Mouse (Mus musculus) large intestine, adult 2 months (tissue): ENCODE measurements around the gene Olfr221. TPM values are rescaled to one million over a fixed set of nuclear protein-coding genes. Genes with fewer than 3 reads are reported as not detected.

ENCODE experiments used
- DNase-seq: peaks from one replicate; pipeline ENCODE4 v3.0.0-alpha.2; 2012; ENCODE audit warnings: low read depth, low spot score
- WGBS: fragments of 180-500 bp; shearing (Covaris S2); methylation state at CpG from one replicate; pipeline ENCODE4 v1.1.7; 2018; 5-methylcytosine and 5-hydroxymethylcytosine counted together
- polyA plus RNA-seq: library from polyadenylated mRNA; depleted of rRNA; stranded (reverse); fragments of >200 nt; gene quantifications from 2 replicates; pipeline ENCODE4 v1.2.3, GENCODE M21; 2012

Gene Olfr221
- polyA plus RNA-seq, 1 experiment, result not detected

DNA sequence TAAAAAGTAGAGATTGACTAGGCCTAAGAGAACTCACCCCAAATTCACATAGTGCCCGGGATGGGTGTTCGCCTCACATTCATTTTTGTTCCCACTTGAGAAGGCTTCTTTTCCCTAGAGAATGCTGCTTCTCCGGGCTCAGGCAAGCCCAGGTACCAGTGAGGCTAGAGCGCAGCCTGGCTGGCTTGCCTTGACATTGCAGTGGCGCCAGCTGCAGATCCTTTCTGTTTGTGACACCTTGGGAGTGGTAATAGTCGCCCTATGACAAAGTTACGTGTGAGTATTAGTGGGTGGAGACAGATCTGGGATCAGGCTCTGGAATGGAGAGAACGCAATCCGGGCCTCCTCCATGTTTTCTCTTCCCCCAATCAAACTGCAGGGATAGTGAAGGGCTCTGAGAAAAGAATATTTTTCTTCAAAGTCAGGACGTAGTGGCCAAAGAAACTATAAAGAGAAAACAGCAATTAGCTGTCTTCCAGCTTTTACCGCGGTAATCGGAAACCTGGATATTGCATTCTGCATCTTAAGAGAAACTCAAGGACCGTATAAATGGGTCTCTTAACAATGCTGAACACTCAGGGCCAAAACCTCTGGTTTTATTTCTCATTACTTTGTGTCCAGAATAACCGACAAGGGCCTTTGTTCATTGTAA is 21.6 kb downstream of the Olfr221 start, which contains the start of gene Zfp219:
Gene Zfp219 (minus strand): TSS at position 248 of the 652 bp plus-strand sequence.
- 5% methylated on average over 15 of the region's 15 CpGs for WGBS

DNA sequence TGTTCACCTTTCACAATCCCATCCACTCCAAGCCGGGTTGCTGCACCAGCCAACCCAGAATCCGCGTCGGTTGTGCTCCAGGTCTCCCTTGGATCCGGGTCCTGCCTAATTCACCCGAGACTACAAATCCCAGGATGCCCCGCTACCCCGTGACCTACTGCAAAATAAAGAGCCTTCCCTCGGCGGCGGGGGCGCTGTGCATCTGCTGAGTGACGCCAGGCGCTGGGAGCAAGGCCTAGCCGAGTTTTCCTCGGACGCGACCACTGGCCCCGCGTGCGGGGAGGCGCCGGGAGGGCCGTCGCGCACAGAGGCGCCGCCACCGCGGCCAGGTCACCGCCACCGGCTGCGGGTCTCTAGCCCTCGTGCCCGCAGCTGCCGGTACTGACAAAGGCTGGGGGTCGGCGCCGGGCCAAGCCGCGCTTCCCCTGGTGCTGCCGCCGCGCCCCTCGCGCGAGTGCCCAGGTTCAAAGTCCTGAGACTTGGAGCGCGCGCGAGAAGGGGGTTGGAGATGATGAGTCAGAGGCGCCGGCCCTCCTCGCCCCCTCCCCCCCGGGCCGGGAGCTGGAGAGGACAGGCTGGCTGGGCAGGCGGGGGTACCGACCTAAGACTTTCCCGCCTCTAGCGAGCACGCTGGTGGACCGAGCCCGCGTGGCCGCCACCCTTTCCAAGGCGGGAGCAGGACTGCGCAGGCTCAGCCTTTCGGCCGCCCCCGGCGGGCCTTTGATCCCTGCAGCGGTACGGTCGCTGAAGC is 22.5 kb downstream of the Olfr221 start:
- peak; percentile 94 for DNase-seq
- under 1% methylated on average over 74 of the region's 74 CpGs for WGBS

More for the DNA sequence above, 21.6 kb downstream of the Olfr221 start, which contains the start of gene Zfp219:
- DNase-seq, result no peak

GRCm38 (mm10) chr14:52019051-52019589 is 23.1 kb downstream of the Olfr221 start:
- no peak for DNase-seq
- 10% methylated on average over 12 of the region's 12 CpGs for WGBS

DNA sequence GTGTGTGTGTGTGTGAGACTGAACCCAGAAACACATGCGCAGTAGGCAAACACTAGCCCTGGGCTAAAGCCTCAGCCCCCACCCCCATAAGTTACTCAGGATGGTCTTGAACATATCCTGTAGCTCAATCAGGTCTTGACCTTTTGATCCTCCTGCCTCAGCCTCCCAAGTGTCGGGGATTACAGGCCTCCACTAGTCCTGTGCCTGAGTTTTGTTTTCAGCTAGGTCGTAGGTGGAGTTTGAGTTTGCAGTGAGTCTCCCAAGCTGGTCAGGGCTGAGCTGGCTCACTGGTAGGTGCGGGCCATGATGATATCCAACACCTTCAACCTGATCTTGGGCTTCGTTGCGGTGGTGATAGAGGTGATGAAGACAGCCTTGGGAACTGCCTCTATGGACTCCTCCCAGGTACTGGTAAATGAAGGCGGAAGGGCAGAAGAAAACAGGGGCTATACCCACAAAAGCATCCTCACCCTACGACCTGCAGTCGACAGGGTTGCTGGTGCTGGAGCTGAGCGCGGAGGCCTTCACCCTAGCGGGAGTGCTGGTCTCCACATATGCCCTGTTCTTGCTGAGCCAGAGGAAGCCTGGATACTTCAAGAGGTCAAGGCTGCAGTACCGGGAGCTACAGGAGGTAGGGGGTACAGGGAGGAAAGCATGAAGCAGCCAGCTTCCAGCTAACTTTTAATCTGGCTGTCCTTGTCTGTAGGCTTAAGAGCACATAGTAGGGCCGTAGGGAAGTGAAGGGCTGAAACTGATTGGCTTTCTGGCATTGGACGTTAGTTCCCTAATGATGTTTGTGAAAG is 23.8 kb downstream of the Olfr221 start:
- 74% methylated on average over 15 of the region's 15 CpGs for WGBS
- DNase-seq, result no peak

- no peak for DNase-seq
- 47% methylated on average over 4 of the region's 4 CpGs for WGBS
These were observed 24.6 kb downstream of the Olfr221 start for GRCm38 (mm10) chr14:52017662-52018061.

DNA sequence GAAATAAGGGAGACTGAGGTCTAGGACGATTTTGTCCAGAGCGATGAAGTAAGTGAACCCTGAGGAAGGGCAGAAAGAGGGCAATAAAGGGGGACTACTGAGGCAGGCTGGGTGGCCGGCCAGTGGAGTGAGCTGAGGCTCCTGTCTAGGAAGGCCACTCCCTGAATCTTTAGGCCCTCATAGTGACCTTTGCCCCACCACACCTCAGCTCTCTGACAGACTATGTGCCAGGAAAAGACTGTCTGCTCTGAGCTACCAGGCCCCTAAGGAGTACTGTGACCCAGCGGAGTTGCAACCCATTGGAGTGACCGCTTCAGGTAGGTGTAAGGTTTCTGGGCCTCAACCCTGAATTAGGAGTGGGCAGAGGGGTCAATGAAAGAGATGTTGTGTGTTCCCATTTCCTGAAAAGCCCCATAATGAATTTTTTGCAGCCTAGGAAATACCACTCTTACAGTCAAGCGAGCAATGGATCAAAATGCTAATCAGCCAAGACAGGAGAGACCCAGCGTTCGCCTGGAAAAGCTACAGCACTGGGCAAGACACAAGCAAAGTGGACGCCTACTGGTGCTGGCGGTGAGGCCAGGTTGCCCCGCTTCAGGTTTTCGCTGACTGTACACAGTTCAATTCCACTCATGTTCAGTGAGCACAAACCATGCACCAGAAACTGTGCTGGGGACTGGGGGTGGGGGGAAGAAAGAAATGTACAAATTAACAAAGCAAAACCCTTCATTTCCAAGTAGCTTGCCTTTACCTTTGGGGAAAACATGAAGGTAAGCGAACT is 25.4 kb downstream of the Olfr221 start:
- 48% methylated on average over 13 of the region's 13 CpGs for WGBS
- DNase-seq, result no peak

DNA sequence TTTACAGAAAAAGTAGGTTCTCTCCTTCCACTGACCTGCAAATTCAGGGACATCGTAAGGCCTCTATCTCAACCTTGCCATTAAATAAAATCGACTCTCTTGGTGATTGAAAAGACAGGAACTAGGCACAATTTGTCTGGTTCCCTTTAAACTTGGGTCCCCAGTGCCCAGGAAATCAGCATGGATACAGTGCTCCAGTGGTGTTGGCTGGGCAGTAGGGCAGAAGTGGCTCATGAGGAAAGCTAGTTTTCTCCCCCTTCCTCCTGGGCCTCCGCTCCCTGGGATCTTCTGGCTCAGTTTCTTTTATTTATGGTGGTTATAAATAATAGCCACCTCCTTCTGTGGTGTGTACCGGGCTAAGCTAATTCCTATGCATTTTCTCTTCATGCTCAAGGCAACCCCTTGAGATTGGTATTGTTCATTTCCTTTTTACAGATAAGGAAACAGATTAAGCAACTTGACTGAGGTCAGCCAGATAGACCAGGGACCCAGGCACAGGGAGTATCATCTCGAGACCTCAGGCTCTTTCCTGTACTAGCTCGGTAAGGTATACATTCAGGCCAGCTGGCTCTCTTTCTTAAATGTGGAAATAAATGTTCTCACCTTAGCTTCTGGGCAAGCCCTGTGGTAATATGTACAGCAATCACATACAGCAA is 26.7 kb downstream of the Olfr221 start, which contains the start of gene Tmem253:
Gene Tmem253 (plus strand): TSS at position 214 of the 656 bp plus-strand sequence.
- no peak for DNase-seq

GRCm38 (mm10) chr14:52014761-52015311 is 27.4 kb downstream of the Olfr221 start:
- WGBS, result 2% methylated on average over 24 of the region's 28 CpGs
- DNase-seq, result no peak

More for the DNA sequence above, 26.7 kb downstream of the Olfr221 start, which contains the start of gene Tmem253:
- WGBS, result 15% methylated on average over 6 of the region's 6 CpGs

DNA sequence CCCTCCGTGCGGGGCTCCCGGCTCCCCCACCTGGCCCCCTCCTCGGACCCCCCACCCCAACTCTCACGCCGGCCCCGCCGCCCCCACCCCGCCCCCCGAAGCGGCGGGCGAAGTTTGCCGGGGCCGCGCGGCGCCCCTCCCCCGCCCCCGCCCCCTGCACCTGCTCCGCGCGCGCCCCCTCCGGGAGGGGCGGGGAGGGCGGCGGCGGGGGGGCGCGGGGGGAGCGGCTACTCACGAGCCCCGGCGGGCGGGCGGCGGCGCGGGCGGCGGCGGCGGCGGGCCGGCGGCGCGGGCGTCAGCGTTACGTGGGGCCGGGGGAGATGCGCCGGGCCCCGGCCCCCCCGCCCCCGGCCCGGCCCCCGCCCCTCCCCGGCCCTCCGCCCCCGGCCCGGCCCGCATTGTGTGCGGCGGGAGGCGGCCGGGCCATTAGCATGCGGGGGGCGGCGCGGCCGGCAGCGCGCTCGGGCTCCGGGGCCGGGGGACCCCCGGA is 27.9 kb downstream of the Olfr221 start:
- no peak for DNase-seq
- 0% methylated on average over 6 of the region's 80 CpGs for WGBS

- no peak for DNase-seq
- WGBS, result 8% methylated on average over 17 of the region's 24 CpGs
These were observed 28.5 kb downstream of the Olfr221 start for GRCm38 (mm10) chr14:52013771-52014219.

GRCm38 (mm10) chr14:52013021-52013610 is 29.1 kb downstream of the Olfr221 start:
- 72% methylated on average over 8 of the region's 8 CpGs for WGBS
- no peak for DNase-seq

DNA sequence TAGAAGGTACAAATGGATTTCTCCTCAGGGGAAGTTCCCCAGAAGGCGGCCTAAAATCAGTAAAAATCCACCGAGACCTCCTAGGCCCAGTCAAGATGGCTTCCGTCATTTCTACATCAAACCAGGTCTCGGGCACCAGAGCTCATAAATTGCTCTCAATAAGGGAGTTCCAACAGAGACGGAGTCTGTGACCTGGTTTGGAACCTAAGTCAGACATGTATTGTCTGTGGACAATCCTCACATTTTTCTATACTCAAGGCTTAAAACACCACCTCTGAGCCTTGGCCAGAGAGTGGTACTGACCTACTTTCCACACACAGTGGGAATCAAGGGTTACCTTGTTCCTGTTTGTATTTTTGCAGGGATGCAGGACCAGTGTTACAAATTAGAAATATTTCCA is 29.7 kb downstream of the Olfr221 start:
- WGBS, result 84% methylated on average over 5 of the region's 5 CpGs
- no peak for DNase-seq

GRCm38 (mm10) chr14:52012085-52012484 is 30.2 kb downstream of the Olfr221 start:
- no peak for DNase-seq
- WGBS, result 42% methylated on average over 4 of the region's 4 CpGs

DNA sequence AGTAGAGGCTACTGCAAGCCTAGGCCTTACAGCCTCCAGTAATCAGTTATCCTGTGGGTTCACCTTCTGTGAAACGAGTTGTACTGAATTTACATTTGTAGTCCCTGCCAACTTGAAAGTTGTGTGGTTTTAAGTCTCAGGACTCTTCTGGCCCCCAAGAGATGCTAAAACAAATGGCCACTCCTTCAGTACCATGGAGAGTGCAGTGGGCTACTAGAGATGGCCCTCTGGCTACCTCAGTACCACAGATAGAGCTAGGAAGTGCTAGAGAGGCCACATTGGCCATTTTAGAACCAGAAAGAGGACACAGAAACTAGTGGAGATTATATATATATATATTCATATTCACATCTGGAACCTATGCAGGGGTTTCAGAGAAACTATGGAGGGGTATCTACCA is 30.6 kb downstream of the Olfr221 start:
- no peak for DNase-seq
- WGBS, result 80% methylated on average over 1 of the region's 1 CpGs

GRCm38 (mm10) chr14:52010446-52011111 is 31.7 kb downstream of the Olfr221 start:
- 49% methylated on average over 9 of the region's 9 CpGs for WGBS
- no peak for DNase-seq

- WGBS, result 89% methylated on average over 6 of the region's 6 CpGs
- DNase-seq, result no peak
These were observed 32.4 kb downstream of the Olfr221 start for GRCm38 (mm10) chr14:52009841-52010240.

DNA sequence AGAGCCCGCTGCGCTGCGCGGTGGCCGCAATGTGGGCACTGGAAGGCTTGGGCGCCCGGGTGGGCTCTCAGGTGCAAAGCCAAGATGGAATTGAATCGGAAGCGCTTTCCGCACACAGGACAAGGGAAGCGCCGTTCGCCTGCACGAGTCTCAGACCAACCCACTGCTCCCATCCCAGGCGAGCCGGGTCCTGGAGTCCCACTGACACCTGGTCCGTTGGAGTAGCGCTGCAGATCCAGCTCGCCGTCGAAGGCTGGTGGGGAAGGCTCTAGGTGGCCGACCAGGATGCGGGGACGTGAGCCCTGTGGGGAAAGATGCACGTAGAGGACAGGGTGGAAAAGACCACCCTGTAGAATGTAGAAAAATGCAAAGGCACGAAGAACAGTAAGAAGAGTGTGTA is 32.9 kb downstream of the Olfr221 start:
- WGBS, result 86% methylated on average over 26 of the region's 26 CpGs
- DNase-seq, result no peak
